Mouse (Mus musculus): Measurements from ENCODE around the gene Sgip1.

The Sgip1 gene

DNA sequence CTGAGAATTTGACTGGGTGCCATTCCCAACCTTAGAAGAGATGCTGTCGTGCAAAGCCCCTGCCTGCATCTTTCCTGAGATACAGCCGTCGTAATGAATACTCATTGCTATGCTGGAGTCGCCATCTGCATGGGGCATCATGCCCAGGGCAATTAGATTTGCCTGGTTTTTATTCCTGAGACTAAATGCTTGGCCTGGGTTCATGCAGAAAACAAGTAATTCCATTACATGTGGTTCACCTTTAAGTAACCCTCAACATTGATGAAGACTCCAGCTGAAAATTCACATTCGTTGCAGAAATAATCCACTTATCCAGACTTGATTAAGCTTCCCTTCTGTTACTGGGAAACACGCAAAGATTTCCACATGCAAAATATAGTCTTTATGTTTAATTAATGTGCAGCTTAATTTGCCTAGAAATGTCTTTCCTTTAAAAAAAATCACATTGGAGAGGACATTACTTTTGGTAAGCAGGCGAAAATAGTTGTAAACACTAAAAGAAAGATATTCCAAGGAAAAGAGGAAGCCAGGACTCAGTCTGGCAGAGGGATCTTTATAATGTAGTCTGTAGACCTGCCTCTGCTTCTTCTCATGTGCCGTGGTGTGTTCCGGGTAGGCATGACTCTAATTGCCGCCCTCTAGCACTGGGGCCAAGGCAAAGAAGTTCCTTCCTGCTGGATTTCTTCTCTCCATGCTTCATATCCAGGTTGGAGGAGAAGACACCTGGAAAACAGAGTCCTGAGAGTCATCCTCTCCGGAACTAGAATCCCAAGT lies 100.0 kb downstream of the Sgip1 start:
- peak; percentile 36 to 59 for DNase-seq

DNA sequence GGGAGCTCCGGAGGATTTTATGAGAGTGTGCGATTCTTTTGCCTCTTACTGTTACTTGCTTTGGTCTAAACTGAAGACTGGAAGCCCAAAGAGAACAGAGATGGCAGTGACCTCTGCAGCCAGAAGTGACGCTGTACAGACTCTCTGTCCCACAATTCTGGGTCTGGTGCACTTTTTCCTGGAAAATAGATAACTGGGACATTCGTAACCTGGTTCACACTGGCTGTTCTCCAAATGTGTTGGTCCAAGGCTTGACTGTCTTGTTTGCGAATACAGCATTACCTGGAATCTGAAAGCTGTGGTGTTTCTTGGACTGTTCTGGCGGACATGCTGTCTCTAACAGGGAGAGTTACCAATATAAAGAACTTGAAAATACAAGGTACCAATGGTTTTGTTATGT lies 109.4 kb downstream of the Sgip1 start:
- DNase-seq: no peak

DNA sequence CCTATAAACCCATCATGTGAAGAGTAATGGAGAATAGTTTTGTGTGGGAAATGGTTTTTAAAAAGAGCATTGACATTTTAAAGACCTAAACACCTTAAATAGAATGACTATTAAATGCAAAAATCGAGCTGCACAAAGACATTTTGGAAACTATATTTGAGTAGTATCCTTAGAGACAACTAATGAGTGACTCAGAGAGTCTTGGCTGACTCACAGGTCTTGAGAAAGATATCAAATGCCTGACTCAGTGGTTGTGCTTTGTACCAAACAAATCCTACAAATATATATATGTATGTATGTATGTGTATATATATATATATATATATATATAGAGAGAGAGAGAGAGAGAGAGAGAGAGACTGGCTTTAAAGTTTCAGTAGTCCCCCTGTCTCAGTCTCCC lies 110.1 kb downstream of the Sgip1 start:
- no peak for DNase-seq

DNA sequence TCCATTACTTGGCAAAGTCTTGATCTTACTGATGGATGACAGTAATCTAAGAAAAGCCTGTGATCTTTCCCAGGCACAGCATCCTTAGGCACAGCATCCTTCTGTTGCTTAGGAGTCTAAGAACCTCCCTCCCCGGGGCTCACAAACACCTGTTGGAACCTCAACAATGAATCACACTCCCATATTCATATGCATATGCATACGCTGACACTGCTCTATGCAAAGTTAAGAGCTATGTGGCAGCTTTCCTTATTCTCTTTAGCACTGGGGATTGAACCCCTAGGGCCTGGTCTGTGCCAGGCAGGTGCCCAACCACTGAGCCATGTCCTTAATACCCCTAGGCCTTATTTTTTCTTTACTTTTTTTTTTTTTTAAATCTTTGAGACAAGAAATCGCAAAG lies 111.2 kb downstream of the Sgip1 start:
- DNase-seq: no peak

DNA sequence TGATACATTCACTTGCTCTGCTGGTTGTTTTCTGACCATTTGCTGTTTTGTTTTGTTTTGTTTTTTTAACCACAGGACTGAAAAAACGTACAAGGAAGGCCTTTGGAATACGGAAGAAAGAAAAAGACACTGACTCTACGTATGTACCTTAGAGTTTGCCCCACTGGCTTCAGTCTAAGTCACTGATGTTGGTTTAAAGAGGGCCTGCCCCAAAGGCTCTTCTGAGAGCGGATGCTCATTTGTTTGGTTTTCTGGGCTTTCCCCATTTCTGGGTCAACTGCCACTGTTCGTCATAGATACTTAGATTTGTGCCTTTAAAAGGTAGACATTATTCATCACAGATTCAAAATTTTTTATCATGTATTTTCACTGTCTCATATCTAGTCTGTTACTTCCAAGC lies 111.7 kb downstream of the Sgip1 start:
- DNase-seq: no peak

DNA sequence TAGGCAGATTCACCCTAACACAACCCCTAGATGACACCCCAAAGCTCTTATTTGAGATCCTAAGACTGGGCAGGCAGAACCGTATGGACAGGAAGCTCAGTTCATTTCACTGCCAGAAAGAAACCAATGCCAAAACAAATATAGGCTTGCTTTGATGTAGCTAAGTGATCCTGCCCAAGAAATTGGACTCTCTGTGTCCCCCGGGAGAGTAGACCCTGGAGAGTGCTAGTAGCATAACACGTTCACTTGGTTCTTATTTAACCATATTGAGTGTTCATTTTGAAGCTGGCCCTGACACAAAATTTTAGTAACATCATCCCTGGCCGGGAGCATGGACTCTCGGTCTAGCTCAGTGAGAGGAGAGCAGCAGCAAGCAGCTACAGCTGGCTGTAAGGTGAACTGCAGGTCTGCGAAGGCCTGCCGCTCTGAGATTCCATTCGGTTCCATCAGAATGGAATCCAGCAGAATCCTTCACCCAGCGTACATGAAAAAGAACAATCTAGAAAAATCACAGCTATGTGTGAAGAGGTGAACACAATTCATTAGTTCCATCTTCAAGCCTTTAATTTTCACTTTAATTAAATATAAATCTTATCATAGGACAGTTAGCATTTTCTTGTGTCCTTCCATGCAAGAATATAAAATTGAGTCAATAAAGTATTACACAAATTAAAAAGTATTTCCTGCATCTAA lies 112.4 kb downstream of the Sgip1 start:
- DNase-seq: peak in 1 of 2 experiments; percentile 20

DNA sequence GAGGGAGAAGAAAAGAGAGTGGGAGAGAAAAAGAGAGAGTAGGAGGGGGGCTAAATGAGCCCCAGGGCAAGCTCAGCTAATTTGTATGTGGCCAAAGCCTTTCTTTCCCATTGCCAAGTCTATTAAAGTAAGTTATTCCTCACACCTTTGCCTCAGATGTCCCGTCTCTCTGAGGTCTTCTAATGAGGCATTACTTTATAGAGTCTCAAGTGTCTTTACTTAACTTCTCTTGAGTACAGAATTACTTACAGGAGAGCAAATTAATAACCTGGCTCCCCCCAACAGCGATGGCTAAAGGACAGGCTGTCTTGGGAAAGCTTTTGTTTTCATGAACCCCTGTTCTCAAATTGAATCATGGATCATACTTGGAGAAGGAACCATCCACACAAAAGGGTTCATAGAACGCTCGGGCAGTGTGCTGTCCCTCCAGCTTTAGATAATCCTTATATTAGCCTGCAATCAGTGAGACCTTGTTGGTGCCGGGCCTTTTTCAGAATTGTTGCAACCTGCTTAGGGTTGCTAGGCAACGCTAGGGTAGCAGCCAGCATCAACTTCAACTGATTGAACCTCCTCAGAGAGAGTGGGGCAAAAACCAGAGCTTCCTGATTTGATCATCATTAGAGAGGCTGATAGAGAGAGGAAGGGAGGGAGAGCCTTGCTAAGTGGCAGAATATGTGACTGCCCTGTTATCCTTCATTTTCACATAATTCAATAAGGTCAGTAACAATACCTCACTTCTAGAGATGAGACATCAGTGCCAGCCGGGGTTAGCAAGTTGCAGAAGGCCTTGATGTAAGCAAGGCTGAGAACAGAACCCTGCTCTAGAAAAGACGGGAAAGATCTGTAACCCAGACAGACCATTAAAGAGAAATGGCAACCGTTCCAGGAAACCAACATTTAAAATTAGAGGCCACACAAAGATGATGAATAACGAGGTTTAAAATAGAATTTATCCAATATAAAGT lies 114.1 kb downstream of the Sgip1 start:
- peak; percentile 40 to 53 for DNase-seq

DNA sequence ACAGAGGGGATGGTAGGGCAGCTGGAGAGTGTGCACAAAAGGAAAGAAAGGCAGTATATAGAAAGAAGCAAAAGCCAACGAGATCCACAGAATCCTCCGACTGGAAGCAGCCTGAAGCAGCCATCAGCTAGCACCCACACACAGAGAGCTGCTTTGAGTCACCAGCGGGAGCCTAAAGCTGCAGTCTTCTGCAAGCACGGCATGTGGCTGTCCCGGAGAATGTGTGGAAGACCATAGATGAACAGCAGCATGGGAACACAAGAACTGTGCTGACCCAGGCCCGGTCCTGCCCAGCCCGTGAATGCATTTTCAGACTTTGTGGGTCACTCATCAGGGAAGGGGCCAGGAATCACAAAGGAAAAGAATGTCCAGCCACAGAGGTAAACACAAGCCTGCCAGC lies 115.0 kb downstream of the Sgip1 start:
- no peak for DNase-seq

DNA sequence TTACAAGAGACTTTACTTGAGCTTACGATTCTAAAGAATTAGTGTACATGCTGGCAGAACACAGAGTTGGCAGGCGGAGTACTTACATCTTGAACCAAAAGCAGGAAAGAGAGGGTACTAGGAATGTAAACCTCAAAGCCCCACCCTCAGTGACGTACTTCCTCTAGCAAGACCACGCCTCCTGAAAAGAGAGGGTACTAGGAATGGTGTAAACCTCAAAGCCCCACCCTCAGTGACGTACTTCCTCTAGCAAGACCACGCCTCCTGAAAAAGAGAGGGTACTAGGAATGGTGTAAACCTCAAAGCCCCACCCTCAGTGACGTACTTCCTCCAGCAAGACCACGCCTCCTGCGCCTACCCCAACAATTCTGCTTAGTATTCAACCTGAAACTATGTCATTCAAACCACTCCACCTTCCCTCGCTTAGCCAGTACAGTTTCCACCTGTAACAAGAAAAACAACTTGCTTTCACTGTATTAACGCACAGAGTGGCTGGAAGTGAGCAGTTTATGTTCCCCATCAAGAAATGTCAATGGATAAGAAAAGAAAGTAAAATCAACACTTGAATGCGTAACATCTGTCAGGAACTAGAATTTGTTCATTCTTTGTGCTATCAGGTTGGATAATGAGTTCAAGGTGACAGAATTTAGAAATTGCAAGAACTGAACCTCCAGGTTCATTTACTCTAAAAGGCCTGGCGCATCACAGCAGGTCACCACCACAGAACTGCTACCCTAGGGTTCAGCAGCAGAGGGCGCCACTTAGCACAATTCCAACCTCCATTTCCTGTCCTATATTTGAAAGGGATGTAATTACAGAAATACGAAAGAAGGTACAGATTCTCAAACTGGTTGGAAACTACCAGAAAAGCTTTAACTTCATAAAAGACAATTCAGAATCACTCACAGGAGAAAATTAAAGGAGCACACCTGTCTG lies 118.4 kb downstream of the Sgip1 start:
- DNase-seq: peak in 1 of 2 experiments; percentile 28

DNA sequence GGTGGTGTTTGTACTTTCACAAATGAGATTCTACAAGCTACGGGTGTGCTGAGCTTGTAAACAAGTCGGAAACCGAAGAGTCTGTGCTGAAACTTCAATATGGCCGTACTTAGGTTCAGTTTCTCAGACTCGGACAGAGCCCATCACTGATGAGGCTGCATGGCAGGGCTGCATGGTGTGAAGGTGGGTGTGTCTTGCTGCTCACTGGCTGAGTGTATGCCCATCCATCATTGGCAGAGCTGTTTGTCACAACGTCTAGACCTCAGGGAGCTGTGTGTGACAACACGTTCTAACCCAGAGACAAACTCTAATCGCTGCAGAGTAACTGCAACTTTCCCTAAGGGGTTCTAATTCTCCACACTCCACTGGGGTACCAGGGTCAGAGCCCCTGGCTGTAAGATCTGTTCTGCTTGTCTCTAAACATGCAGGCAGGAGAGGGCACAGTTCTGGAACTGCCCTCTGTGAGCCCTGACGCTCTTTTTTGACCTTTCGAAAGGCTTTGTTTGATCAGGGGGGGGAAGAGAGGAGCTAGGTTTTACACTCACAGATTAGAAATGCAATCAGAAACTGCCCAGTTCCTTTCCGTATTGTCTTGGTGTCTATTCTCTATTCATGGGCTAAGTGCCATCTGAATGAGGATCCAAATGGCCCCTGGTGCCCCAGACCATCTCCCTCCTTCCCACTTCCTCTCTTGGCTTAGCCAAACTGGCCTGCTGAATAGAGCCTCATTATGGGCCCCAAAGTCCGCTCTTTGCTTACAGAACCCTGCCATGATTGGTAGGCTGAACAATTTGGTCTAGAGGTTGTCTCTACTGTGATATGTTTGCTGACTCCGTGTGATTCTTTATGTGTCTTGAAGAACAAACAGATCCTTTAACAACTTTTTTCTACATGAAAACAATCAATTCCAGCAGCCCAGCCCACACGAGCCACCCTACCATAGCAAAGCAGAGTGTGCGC lies 121.9 kb downstream of the Sgip1 start:
- no peak for DNase-seq

DNA sequence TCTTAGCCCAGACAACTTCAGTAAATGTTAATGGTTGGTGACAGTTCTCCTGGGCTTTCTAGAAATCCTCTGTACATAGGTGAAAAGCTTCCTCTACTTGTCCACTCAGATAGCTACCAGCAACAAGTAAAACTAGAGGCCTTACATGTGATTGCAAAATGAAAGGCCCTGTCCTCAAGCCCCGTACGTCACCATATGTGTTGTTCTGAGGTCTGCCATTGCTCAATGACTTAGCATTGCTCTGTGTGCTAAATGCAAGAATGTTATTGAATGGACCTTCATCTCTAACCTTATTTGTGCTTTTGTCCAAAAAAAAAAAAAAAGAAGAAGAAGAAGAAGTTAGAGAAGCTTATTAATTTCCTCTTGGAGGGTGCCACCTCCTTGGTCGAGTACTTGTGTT lies 125.4 kb downstream of the Sgip1 start:
- DNase-seq: no peak

DNA sequence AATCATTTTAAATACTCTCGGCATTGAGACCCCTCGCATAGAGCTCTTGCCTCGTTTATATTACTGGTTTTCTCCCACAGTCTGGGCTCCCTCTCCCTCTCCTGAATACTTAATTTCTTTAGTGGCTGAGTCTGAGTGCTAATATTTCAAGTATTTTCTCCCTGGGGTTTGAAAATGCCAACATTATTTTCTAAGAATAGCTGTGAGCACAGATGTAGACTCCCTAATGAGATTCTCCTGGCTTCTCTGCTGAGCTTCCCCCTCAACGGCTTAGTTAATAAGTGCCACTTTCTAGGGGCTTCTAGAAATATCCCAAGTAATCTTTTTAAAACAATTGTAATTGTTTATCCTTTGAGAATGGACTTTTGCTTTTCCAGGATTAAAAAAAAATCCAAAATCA lies 130.2 kb downstream of the Sgip1 start:
- no peak for DNase-seq

DNA sequence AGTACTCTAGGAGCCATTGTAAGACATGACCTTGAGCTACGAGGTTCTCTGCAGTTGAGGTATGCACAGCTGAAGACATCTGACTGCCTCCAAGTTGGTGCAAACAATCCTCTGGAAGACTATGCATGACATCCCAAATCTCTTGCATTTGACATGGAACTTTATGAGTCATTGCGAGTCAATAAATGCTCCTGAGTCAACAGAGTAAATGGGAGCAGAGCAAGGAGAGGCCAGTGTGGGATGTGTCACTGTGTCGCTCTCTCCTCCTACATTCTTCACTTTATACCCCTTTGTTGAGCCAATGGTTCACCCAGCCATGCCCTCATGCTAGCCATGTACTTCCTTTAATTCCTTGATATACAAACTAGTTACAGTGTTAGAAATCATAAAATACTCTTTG lies 142.0 kb downstream of the Sgip1 start:
- no peak for DNase-seq

DNA sequence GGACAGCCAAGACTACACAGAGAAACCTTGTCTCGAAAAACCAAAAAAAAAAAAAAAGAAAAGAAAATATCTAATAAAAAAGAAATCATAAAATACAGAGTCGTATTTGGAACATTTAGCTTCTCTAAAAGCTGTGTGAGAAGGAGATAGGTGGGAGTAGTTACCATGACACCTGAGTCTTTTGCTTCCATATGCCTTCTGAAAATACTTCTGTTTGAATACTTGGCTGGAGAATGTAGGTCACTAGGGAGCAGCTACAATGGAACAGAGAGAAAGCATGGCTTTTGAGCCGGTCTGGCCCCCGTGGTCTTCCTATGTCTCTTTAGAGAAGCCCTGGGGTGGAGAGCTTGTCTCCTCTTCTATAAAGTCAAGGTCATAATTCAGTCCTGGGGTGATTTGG lies 143.1 kb downstream of the Sgip1 start:
- DNase-seq: no peak

DNA sequence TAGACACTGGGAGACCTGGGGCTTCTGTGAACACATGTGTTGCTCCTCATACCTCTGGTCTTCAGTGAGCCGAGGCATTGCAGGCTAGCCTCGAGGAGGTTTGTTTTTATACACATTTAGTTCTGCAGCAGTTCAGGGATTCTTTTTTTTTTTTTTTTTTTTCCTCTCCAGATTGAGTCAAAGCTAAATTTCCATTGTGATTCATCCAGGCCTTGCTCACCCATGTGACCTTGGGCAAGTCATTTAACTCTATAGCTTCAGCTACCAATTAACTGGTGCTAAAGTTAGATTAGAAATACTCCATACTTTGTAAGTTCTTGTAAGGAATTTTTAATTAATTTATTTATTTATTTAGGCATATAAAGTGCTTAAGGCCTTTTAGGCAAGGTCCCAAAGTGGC lies 145.4 kb downstream of the Sgip1 start:
- no peak for DNase-seq

DNA sequence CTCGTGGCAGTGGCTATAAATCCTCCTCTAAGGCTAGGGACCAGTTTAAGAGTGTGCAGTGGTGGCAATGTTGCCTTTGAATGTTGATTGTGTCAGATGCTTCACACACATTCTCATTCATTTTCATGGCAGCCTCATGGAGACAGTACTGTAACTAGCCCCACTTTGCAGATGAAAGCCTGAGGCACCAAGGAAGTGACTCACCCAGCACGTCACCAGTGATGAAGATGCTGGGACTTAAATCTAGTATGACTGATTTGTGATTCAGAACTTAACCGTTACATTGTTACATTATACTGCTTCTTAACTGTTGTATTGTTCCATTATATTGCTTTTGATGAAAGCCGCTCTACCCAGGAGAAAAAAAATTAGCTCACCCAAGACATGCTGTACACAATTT lies 145.8 kb downstream of the Sgip1 start:
- no peak for DNase-seq

DNA sequence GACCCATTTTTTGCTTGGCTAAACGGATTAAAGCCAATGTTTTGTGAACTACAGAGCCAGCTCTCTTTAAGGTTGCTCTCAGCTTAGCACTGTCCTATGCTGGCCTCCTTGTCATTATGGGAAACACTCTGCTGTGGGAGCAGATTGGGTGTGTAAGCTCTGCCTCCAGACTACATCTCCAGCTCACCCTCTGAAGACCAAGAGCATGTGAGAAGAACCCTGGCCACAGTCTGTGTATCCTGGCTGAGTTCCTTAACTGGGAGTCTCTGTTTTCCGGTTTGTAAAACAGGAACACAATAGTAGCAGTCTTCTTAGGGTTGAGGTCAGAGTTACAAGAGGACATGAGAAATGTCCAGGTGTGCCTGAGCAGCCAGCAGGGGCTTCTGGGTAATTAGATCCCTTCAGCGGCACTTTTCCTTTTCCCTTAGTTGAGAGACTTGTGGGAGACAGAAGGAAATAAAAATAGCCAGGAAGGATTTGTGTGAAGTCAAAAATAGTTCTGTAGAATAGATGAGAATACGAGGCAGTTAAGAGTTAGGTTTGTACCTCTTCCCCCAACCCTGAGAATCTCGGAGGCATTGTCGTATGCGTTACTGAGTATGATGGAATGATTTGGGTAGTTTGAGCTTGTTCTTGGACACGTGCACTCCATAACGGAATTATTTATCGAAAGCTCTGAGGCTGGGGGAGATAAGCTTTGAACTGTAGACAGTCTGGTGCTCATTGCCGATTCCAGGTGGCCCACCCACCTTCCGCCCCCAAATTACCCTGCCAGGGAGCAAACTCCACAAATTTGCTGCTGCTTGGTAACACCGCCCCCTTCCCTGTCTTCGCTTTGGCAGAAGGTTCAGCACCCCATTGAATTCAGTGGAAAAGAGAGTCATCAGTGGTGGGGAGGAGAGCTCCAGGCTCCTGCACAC lies 146.9 kb downstream of the Sgip1 start:
- DNase-seq: no peak

DNA sequence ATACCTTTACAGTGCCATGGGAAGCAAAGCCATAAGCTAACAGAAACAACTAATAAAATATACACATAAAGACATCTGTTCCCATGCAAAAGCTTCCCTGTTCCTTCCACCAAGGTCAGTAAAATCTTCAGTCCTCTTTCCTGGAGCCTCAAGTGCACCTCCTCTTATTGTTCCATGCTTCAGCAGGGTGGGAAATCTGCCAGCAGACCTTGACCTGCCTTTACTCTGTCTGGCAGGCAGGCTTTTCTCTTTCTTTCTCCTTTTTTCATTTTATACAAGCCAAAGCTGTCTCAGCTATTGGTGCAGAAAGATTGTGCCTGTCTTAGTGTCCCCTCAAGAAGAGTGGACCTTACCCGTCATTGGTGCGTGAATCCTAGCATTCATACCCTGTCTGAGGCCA lies 154.8 kb downstream of the Sgip1 start:
- DNase-seq: peak in 1 of 2 experiments; percentile 9

DNA sequence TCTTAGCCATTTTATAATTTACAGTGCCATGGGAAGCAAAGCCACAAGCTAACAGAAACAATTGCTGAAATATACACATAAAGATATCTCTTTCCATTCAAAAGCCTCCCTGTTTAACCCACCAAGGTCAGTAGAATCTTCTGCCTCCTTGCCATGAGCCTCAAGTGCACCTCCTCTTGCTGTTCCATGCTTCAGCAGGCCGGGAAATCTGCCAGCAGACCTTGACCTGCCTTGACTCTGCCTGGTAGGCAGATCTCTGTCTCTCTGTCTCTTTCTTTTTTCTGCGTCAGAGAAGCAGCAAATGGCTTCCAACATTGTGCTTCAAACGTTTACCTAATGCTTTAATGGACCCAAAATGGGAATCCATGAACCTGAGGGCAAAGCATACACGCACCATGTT lies 157.9 kb downstream of the Sgip1 start:
- DNase-seq: peak; percentile 10 to 15

DNA sequence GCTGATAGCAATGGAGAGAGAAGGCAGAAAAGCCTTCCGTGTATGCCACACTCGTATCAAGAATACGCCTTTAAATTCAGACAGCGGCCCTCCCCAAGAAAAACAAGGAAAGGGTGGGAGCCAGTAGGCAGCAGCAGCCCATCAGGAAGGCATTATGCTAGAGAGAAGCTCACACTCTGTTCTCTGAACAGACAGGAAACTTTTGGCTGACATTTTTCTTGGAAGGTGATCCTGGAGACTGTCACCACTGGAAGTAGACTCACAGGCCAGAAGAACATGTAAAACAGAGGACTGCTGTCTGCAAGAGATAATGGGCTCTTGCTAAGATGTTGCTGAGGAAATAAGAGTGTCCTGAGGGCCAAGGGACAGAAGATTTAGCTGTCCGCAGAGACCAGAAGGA lies 158.6 kb downstream of the Sgip1 start:
- no peak for DNase-seq

Data from cerebellum, postnatal 10 days (tissue).